Mouse (Mus musculus) large intestine, adult 2 months (tissue): ENCODE data around the gene Pi4ka. TPM values are rescaled to one million over a fixed set of nuclear protein-coding genes. Genes with fewer than 3 reads are reported as not detected.
"Not testable (repeated sequence)": the region's sequence is repeated elsewhere in the genome, so short reads cannot be mapped to it uniquely, and the experiment has no call there.

ENCODE experiments used
- DNase-seq: peaks from one replicate; pipeline ENCODE4 v3.0.0-alpha.2; 2012; ENCODE audit warnings: low read depth, low spot score
- WGBS: fragments of 180-500 bp; shearing (Covaris S2); methylation state at CpG from one replicate; pipeline ENCODE4 v1.1.7; 2018; 5-methylcytosine and 5-hydroxymethylcytosine counted together
- polyA plus RNA-seq: library from polyadenylated mRNA; depleted of rRNA; stranded (reverse); fragments of >200 nt; gene quantifications from 2 replicates; pipeline ENCODE4 v1.2.3, GENCODE M21; 2012; rRNA removed

Pi4ka gene
- polyA plus RNA-seq, 1 experiment: 54.5 TPM

GRCm38 (mm10) chr16:17243731-17244130 is 162.4 kb downstream of the Pi4ka start:
- WGBS: 20% methylated on average over 1 of the region's 1 CpGs
- no peak for DNase-seq

- 36% methylated on average over 2 of the region's 2 CpGs for WGBS
- DNase-seq: no peak
Measured at GRCm38 (mm10) chr16:17239409-17239808, 166.7 kb downstream of the Pi4ka start.

- WGBS: 50% methylated on average over 3 of the region's 3 CpGs
- no peak for DNase-seq
Measured at GRCm38 (mm10) chr16:17237634-17238033, 168.5 kb downstream of the Pi4ka start.

GRCm38 (mm10) chr16:17234916-17235665 is 171.0 kb downstream of the Pi4ka start:
- 12% methylated on average over 9 of the region's 9 CpGs for WGBS
- DNase-seq: peak; percentile 65

- WGBS: 3% methylated on average over 12 of the region's 12 CpGs
- DNase-seq: no peak
Measured at GRCm38 (mm10) chr16:17234499-17234895, 171.6 kb downstream of the Pi4ka start.

- DNase-seq: no peak
Measured at GRCm38 (mm10) chr16:17233702-17234498, 172.2 kb downstream of the Pi4ka start.

GRCm38 (mm10) chr16:17232794-17233701 is 173.1 kb downstream of the Pi4ka start, which contains the start of gene Hic2:
Gene Hic2, plus strand, starts transcription at chr16:17233572.
- WGBS: 5% methylated on average over 59 of the region's 59 CpGs
- DNase-seq: peak; percentile 63

More at GRCm38 (mm10) chr16:17233702-17234498, 172.2 kb downstream of the Pi4ka start:
- WGBS: under 1% methylated on average over 60 of the region's 62 CpGs

GRCm38 (mm10) chr16:17231523-17231922 is 174.6 kb downstream of the Pi4ka start:
- WGBS: 95% methylated on average over 2 of the region's 2 CpGs
- not testable (repeated sequence) for DNase-seq

Other genes with a start within 250 kb of the Pi4ka start
- 60.7 and 63.3 TPM in 2 replicates for gene Ube2l3, start 203.7 kb downstream of the Pi4ka start, polyA plus RNA-seq
- gene Rimbp3, start 197.7 kb downstream of the Pi4ka start, polyA plus RNA-seq: 0.05 and 0.15 TPM in 2 replicates
- 1.5 and 2.4 TPM in 2 replicates for gene Hic2, start 172.7 kb downstream of the Pi4ka start, polyA plus RNA-seq
- gene Tmem191c, start 130.2 kb downstream of the Pi4ka start, polyA plus RNA-seq: 5.3 and 7.3 TPM in 2 replicates
- 0.15 and 0.19 TPM in 2 replicates for gene Serpind1, start 74.9 kb downstream of the Pi4ka start, polyA plus RNA-seq
- 8.2 and 8.8 TPM in 2 replicates for gene Snap29, start 328 bp downstream of the Pi4ka start, polyA plus RNA-seq
- 15.3 and 32.4 TPM in 2 replicates for gene Crkl, start 45.7 kb upstream of the Pi4ka start, polyA plus RNA-seq
- gene Aifm3, start 83.3 kb upstream of the Pi4ka start, polyA plus RNA-seq: 0.89 and 1.2 TPM in 2 replicates
- 137 and 160 TPM in 2 replicates for gene Lztr1, start 102.4 kb upstream of the Pi4ka start, polyA plus RNA-seq
- 67.3 and 70.7 TPM in 2 replicates for gene Thap7, start 124.8 kb upstream of the Pi4ka start, polyA plus RNA-seq
- 0.10 and 0.11 TPM in 2 replicates for gene Lrrc74b, start 154.9 kb upstream of the Pi4ka start, polyA plus RNA-seq
- 2.4 and 2.6 TPM in 2 replicates for gene P2rx6, start 155.6 kb upstream of the Pi4ka start, polyA plus RNA-seq
- 21.3 and 21.6 TPM in 2 replicates for gene Slc7a4, start 176.9 kb upstream of the Pi4ka start, polyA plus RNA-seq
- 33.0 and 47.3 TPM in 2 replicates for gene Smpd4, start 213.0 kb upstream of the Pi4ka start, polyA plus RNA-seq
- 0.79 and 1.2 TPM in 2 replicates for gene Ccdc74a, start 240.2 kb upstream of the Pi4ka start, polyA plus RNA-seq